In genomic region chr4:119524010-119524409, GRCm38 (mm10) we compare ENCODE assay signal across 18 mouse cellular contexts. TPM values are rescaled to one million over a fixed set of nuclear protein-coding genes. Genes with fewer than 3 reads are reported as not detected.
DNase-seq lines count a peak whose midpoint lies in the region; ATAC-seq and TF ChIP-seq lines count a peak whose summit lies in the region.
"Had no signal": no experiment of that assay in that cellular context is flagged by ENCODE, and none has a peak within 500 bp of the region (broad histone marks: within the 10 kb centered on the region; RNA-seq: fewer than 3 reads in every experiment).

No protein-coding gene starts in this region.

- ATAC-seq in forebrain, postnatal 0 days: peak; percentile 85
- no peak for ATAC-seq in midbrain, embryonic 12.5 days (ENCODE audit: low FRiP score, low read depth)

- no peak overlapping the region for H3K4me2 ChIP-seq in forebrain, postnatal 0 days (ENCODE audit: low read depth)
- H3K4me2 ChIP-seq in midbrain, embryonic 12.5 days (replicated peaks): no peak overlapping the region
- H3K4me2 ChIP-seq: limb, embryonic 15.5 days had no signal

- 84% methylated on average over 1 of the region's 1 CpGs for WGBS in forebrain, postnatal 0 days
- WGBS in midbrain, embryonic 12.5 days: 78% methylated on average over 1 of the region's 1 CpGs

- H3K4me3 ChIP-seq in forebrain, postnatal 0 days (ENCODE audit: low read depth, low read length): no peak overlapping the region
- H3K4me3 ChIP-seq in midbrain, embryonic 12.5 days: no peak overlapping the region
- H3K4me3 ChIP-seq: limb, embryonic 15.5 days; megakaryocyte, embryonic 14.5 days had no signal

- 0 out of 2 replicates have a peak, but pooled peaks cover 6% of the 10 kb centered on the region for H3K4me1 ChIP-seq in forebrain, postnatal 0 days (ENCODE audit: insufficient read depth)
- peaks cover 6% of the 10 kb centered on the region; the same call in 1 of the 2 replicates for H3K4me1 ChIP-seq in midbrain, embryonic 12.5 days
- H3K4me1 ChIP-seq: limb, embryonic 15.5 days; megakaryocyte, embryonic 14.5 days had no signal

- no peaks in the 10 kb centered on the region for H3K36me3 ChIP-seq in forebrain, postnatal 0 days (ENCODE audit: insufficient read depth)
- H3K36me3 ChIP-seq in midbrain, embryonic 12.5 days: no peaks in the 10 kb centered on the region
- H3K36me3 ChIP-seq: G1E; limb, embryonic 15.5 days had no signal

- H3K9me3 ChIP-seq in forebrain, postnatal 0 days (ENCODE audit: low read length): no peaks in the 10 kb centered on the region
- H3K9me3 ChIP-seq in midbrain, embryonic 12.5 days: no peaks in the 10 kb centered on the region
- H3K9me3 ChIP-seq: G1E; limb, embryonic 15.5 days; megakaryocyte, embryonic 14.5 days had no signal

- peak overlapping the region; percentile 81 for H3K27ac ChIP-seq in forebrain, postnatal 0 days (ENCODE audit: low read depth, low read length)
- peak overlapping the region; percentile 65 for H3K27ac ChIP-seq in midbrain, embryonic 12.5 days (replicated peaks)
- H3K27ac ChIP-seq: limb, embryonic 15.5 days had no signal

- H3K9ac ChIP-seq in forebrain, postnatal 0 days: no peak overlapping the region
- no peak overlapping the region for H3K9ac ChIP-seq in midbrain, embryonic 12.5 days (replicated peaks)
- H3K9ac ChIP-seq: limb, embryonic 15.5 days had no signal

- H3K27me3 ChIP-seq in forebrain, postnatal 0 days (ENCODE audit: insufficient read depth, low read length): no peaks in the 10 kb centered on the region
- no peaks in the 10 kb centered on the region for H3K27me3 ChIP-seq in midbrain, embryonic 12.5 days
- H3K27me3 ChIP-seq: limb, embryonic 15.5 days had no signal

- no peak for TF ChIP-seq CTCF in forebrain, postnatal 0 days (IDR thresholded peaks at IDR 0.05; ENCODE audit: low read depth)

- DNase-seq in frontal cortex, postnatal 36 days (ENCODE audit: low spot score in 2 of 2): peak; percentile 6 to 12
- no peak for DNase-seq in frontal cortex, postnatal 25 days (ENCODE audit: low spot score in 2 of 2)
- peak; percentile 72 for DNase-seq in brain, adult 2 months (ENCODE audit: low read depth, low spot score)
- DNase-seq in forebrain, postnatal 0 days: peak; percentile 76
- no peak for DNase-seq in kidney, postnatal 10 days
- no peak for DNase-seq in adrenal gland, postnatal 36 days
- no peak for DNase-seq in cerebellum, adult 18-20 months
- DNase-seq: adrenal gland, postnatal 25 days; cerebellum, adult 11-12 months; heart, postnatal 14 days; kidney, adult 11 months; kidney, postnatal 4 days; thymus, postnatal 25 days had no signal

RNA-seq across cellular contexts. Expression of gene Foxj3, which starts 12.8 kb away (rescaled TPM):
- total RNA-seq in forebrain, postnatal 0 days (2014; rRNA removed): 38.4 and 52.7 TPM in 2 replicates
- 17.4 and 25.2 TPM in 2 replicates for polyA plus RNA-seq in forebrain, postnatal 0 days (2015; fragmentation: Nextera tagmentation; extraction: Ambion mirVana)
- 28.9 and 29.2 TPM in 2 replicates for polyA plus RNA-seq in midbrain, embryonic 12.5 days (2016; fragmentation: Nextera tagmentation; extraction: Ambion mirVana)
- total RNA-seq in adrenal gland, postnatal 36 days (2021): 10 to 100 TPM; 41.6 to 41.9 TPM

RNA-seq across cellular contexts. Expression of gene Frg2f1, which starts 15.3 kb away (rescaled TPM):
- 14.2 and 36.5 TPM in 2 replicates for total RNA-seq in forebrain, postnatal 0 days (2014; rRNA removed)
- polyA plus RNA-seq in forebrain, postnatal 0 days (2015; fragmentation: Nextera tagmentation; extraction: Ambion mirVana): 9.0 and 11.3 TPM in 2 replicates
- polyA plus RNA-seq in midbrain, embryonic 12.5 days (2016; fragmentation: Nextera tagmentation; extraction: Ambion mirVana): 3.8 and 4.6 TPM in 2 replicates
- total RNA-seq in adrenal gland, postnatal 36 days (2021): 10 to 100 TPM in 1 of 2 experiments, 1 to 10 TPM in 1; 8.2 to 11.6 TPM

RNA-seq across cellular contexts. Expression of gene Rimkla, which starts 31.6 kb away (rescaled TPM):
- 22.8 and 28.4 TPM in 2 replicates for total RNA-seq in forebrain, postnatal 0 days (2014; rRNA removed)
- 16.6 and 21.6 TPM in 2 replicates for polyA plus RNA-seq in forebrain, postnatal 0 days (2015; fragmentation: Nextera tagmentation; extraction: Ambion mirVana)
- 8.9 and 9.3 TPM in 2 replicates for polyA plus RNA-seq in midbrain, embryonic 12.5 days (2016; fragmentation: Nextera tagmentation; extraction: Ambion mirVana)
- under 1 TPM; 0.17 to 0.40 TPM for total RNA-seq in adrenal gland, postnatal 36 days (2021)
- total RNA-seq: G1E had no signal
- polyA plus RNA-seq: C2C12, G1E had no signal

Comparison
In these comparisons a context has a peak if more than half of its experiments do, and no peak if none do; other contexts are left out.
1. DNase-seq: peak in frontal cortex, postnatal 36 days (2 of 2), brain, adult 2 months (single experiment) and forebrain, postnatal 0 days (single experiment); none in frontal cortex, postnatal 25 days (0 of 2), kidney, postnatal 10 days (single experiment), adrenal gland, postnatal 36 days (0 of 2) and cerebellum, adult 18-20 months (0 of 2).
2. RNA of gene Rimkla, which starts 31.6 kb away (total RNA-seq): 22.8 to 28.4 TPM in forebrain, postnatal 0 days; 0.17 to 0.40 TPM in adrenal gland, postnatal 36 days; every median in the first group is over 10 times any median in the second.